Mouse (Mus musculus) Patski (cell line): Measurements from ENCODE around the gene Slc30a10. TPM values are rescaled to one million over a fixed set of nuclear protein-coding genes. Genes with fewer than 3 reads are reported as not detected.

Source experiments
- ATAC-seq: fragments of 100-300 bp; one replicate; pipeline ENCODE4 v1.8.0; 2021
- CTCF ChIA-PET: fragments of 350-600 bp; sonication (Branson Sonifier 250); formaldehyde crosslinking; loops from one replicate; lab custom pipeline; 2022; ENCODE audit warnings: inconsistent platforms; lab: Charles Lee
- POLR2A ChIA-PET: fragments of 350-600 bp; sonication (Branson Sonifier 250); formaldehyde crosslinking; loops from one replicate; lab custom pipeline; 2022; ENCODE audit warnings: antibody characterized with exemption, inconsistent platforms; lab: Charles Lee
- DNase-seq: peaks from one replicate; pipeline ENCODE4 v3.0.0-alpha.2; 2011; ENCODE audit warnings: low read depth, low spot score
- H3K27me3 ChIP-seq: fragments of 371-371 bp; one replicate; pipeline ENCODE4 v1.5.1; 2021
- CTCF ChIP-seq: fragments of 100-300 bp; IDR thresholded peaks from one replicate; pipeline ENCODE4 v1.5.1; 2021
- in situ Hi-C: fragments of 300-500 bp; cut with MboI; formaldehyde crosslinking; loops from 3 replicates; pipeline ENCODE4 v1.11.1; 2018; ENCODE audit warnings: low pct_unique_long_range_greater_than_20kb, mixed read lengths
- polyA plus RNA-seq: library from polyadenylated mRNA; unstranded; gene quantifications from one replicate; pipeline ENCODE4 v1.2.3, GENCODE M21; 2021

The Slc30a10 gene
- polyA plus RNA-seq, 1 experiment from 2014 or later, result not detected

- DNase-seq (no peak), ATAC-seq (no peak)
- TF ChIP-seq CTCF, result no peak
- POLR2A ChIA-PET, result no interaction called here
- no peaks in the 10 kb centered on the region for H3K27me3 ChIP-seq
- in situ Hi-C loops, result no loop called here
- CTCF ChIA-PET, result no interaction called here
Measured at GRCm38 (mm10) chr1:185484281-185484680, 29.6 kb downstream of the Slc30a10 start.

DNA sequence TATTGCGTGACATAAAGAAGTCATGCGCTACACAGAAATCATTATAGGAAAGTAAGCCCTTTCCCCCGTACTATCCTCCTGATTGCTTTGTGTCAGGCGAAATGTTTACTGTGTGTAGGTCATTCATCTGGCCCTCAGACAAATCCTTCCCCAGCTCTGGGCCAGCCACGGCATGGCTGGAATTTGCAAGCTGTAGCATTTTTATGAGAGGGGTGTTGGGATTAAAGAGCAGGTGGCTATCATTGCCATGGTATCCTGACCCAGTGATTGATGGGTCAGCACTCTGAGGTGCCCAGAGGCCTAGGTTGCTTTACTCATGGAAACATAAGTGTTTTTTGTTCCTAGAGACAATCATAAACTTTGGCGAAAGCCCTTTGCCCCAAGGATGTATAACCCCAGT, 35.2 kb downstream of the Slc30a10 start:
- ChIA-PET CTCF (no interaction called here), POLR2A (no interaction called here)
- no peaks in the 10 kb centered on the region for H3K27me3 ChIP-seq
- TF ChIP-seq CTCF, result no peak
- no peak for DNase-seq
- in situ Hi-C loops, result no loop called here
- ATAC-seq, result no peak

DNA sequence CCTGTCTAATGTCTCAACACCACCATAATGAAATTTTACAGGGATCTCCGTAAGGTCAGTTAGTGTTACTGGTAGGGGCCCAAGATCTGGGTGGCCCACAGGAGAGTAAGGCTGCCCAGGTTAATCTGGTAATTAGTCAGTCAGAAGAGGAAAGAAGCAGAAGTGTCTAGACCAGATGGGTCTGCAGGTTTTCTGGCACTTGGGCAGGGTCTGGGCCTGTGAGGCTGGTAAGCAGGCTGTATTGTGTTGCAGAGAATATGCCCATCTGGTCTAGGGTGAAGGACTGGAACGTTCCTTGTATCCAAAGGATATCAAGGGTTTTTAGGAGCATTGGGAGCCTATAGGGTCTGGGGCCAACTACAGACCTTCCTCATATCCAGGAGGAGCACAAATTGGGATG, 36.0 kb downstream of the Slc30a10 start:
- in situ Hi-C loops, result no loop called here
- ChIA-PET POLR2A (no interaction called here), CTCF (no interaction called here)
- no peak for ATAC-seq
- no peak for TF ChIP-seq CTCF
- H3K27me3 ChIP-seq, result peaks cover 2% of the 10 kb centered on the region
- no peak for DNase-seq

GRCm38 (mm10) chr1:185493439-185494034, 38.9 kb downstream of the Slc30a10 start:
- no peak for TF ChIP-seq CTCF
- POLR2A ChIA-PET, result no interaction called here
- no peak for ATAC-seq
- no peak for DNase-seq
- CTCF ChIA-PET, result no interaction called here
- in situ Hi-C loops, result no loop called here
- peaks cover 8% of the 10 kb centered on the region for H3K27me3 ChIP-seq

DNA sequence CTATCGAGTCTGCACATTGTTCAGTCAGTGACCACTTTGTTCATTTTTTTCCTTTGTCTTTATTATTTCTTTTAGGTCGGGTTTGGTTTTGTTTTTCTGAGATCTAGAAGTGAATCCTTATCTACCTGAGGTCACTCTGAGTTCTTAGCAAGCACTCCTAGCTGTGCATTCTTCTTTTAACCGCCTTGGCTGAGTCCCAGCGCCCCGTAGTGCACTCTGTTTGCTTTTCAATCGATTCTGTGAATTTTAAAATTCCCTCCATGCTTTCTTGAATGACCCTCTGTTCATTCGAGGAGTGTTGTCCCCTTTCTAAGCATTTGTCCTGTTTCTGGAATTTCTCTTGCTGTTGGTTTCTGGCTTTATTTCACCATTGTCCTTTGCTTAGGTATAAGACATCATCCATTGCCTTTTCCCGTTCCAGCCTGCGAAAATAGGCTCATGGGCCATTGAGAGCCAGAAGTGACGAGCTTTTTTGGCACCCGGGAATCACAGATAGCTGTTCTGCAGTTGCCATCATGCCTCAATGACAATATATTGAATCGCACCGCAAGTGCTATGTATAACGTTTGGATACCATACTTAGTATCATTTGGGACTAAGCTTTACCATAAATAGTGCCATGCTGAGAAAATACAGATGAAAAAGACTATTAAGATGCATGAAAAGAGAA, 42.3 kb downstream of the Slc30a10 start:
- ChIA-PET POLR2A (no interaction called here), CTCF (no interaction called here)

GRCm38 (mm10) chr1:185500602-185501001, 46.0 kb downstream of the Slc30a10 start:
- no peak for TF ChIP-seq CTCF
- CTCF ChIA-PET, result interaction anchor here (1.4 to 1.5 kb wide), 2 partner anchors 9 to 97 kb away, joined by 4 to 6 read pairs; no protein-coding TSS in a partner anchor
- no peak for ATAC-seq
- DNase-seq, result no peak
- in situ Hi-C loops, result no loop called here
- POLR2A ChIA-PET, result no interaction called here
- H3K27me3 ChIP-seq, result peaks cover 11% of the 10 kb centered on the region

More for the DNA sequence above, 42.3 kb downstream of the Slc30a10 start:
- in situ Hi-C loops, result no loop called here
- TF ChIP-seq CTCF, result no peak
- peaks cover 13% of the 10 kb centered on the region for H3K27me3 ChIP-seq
- DNase-seq (no peak), ATAC-seq (no peak)

DNA sequence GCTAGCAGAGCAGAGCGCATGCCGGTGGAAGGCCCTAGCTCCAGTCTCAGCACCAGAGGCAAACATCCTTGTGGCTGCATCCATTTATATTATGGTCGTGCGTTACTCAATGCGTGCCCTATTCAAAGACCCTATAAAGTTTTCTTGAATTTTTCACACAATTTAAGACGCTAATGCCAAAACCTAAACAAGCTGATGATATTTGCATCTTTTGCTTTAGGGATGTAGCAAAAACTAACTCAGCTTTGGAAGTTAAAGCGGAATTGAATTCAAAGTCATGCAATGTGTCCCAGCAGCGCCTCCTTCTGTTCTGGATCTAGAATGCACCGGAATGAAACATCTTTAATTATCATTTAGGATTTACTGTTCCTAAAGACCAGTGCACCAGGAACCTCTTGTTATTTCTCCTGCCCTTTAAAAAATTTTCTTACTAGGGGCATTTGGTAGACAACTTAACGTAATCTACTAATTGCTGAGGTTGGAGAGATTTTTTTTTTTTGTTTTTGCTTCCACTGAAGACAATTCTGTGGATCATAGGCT, 47.2 kb downstream of the Slc30a10 start:
- TF ChIP-seq CTCF, result peak; percentile 67
- ChIA-PET POLR2A (no interaction called here), CTCF (interaction anchor here (0.9 to 1.5 kb wide), 3 partner anchors 14 to 98 kb away, joined by 3 to 6 read pairs (median 3); no protein-coding TSS in a partner anchor)
- ATAC-seq (no peak), DNase-seq (no peak)
- peaks cover 5% of the 10 kb centered on the region for H3K27me3 ChIP-seq
- in situ Hi-C loops, result no loop called here

- POLR2A ChIA-PET, result no interaction called here
- DNase-seq (no peak), ATAC-seq (no peak)
- TF ChIP-seq CTCF, result no peak
- in situ Hi-C loops, result no loop called here
- CTCF ChIA-PET, result interaction anchor here (0.8 kb wide), 1 partner anchor 98 kb away, joined by 3 read pairs; no protein-coding TSS in a partner anchor
- H3K27me3 ChIP-seq, result peaks cover 5% of the 10 kb centered on the region
Measured at GRCm38 (mm10) chr1:185502550-185502949, 47.9 kb downstream of the Slc30a10 start.

DNA sequence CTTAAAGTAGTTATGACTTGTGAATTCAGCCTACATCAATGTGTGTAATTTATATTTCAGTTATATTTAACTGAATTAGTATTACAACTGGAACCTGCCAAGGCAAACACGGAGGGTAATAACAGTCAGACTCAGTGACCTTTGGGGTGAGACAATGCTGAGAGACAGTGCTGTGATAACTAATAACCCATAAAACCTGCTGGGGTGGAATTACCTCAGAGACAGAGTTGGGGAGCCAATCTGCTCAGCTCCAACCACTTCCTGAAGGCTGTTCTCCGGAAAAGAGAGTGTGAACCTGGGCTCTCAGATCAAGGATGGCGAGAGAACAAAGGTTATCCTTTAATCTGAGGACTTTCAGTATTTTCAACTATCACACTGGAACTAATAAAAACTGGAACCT, 54.4 kb downstream of the Slc30a10 start:
- CTCF ChIA-PET, result interaction anchor here (1.8 kb wide), 1 partner anchor 9 kb away, joined by 4 read pairs; no protein-coding TSS in a partner anchor
- H3K27me3 ChIP-seq, result no peaks in the 10 kb centered on the region
- TF ChIP-seq CTCF, result no peak
- POLR2A ChIA-PET, result no interaction called here
- ATAC-seq (no peak), DNase-seq (no peak)
- in situ Hi-C loops, result no loop called here

DNA sequence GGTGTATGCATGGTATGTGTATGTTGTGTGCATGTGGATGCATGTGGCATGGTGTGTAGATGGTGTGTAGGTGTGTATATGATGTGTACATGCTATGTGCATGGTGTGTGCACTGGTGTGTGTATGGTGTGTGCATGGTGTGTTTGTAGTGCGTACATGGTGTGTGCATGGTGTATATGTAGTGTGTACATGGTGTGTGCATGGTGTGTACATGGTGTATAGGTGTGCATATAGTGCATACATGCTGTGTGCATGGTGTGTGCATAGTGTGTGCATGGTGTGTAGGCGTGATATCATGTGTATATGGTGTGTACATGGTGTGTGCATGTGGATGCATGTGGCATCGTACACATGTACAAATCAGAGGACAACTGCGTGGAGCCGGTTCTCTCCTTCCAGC, 56.7 kb downstream of the Slc30a10 start:
- TF ChIP-seq CTCF, result no peak
- no peaks in the 10 kb centered on the region for H3K27me3 ChIP-seq
- in situ Hi-C loops, result no loop called here
- ChIA-PET CTCF (no interaction called here), POLR2A (no interaction called here)
- ATAC-seq (no peak), DNase-seq (no peak)

DNA sequence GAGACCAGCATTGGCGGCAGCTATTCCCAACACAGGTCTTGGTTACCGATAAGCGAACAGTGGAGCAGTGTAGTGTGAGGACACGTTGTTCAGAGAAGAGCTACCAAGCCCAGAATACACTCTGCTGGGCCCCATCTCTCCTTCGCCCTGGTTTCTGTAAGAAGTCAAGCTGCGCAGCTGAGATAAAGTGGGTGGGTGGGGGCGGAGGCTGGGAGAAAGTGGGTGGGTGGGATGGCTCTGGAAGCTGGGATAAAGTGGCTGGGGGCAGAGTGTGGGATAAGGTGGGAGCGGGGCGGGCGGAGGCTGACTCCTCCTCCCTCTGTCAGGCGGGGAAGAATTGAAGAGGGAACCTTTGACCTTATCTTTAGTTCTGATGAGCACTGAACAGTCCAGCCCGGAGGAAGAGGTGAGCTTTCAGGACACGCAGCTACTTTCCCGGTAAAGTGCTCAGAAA, 60.9 kb downstream of the Slc30a10 start:
- no peak for DNase-seq
- ATAC-seq, result no peak
- H3K27me3 ChIP-seq, result no peaks in the 10 kb centered on the region
- no peak for TF ChIP-seq CTCF
- ChIA-PET POLR2A (no interaction called here), CTCF (interaction anchor here (0.7 kb wide), 1 partner anchor 36 kb away, joined by 3 read pairs; no protein-coding TSS in a partner anchor)
- in situ Hi-C loops, result no loop called here
